Mouse (Mus musculus) lung, postnatal 0 days (tissue): ENCODE data around the gene Gm13023. TPM values are rescaled to one million over a fixed set of nuclear protein-coding genes. Genes with fewer than 3 reads are reported as not detected.
"Not testable (repeated sequence)": the region's sequence is repeated elsewhere in the genome, so short reads cannot be mapped to it uniquely, and the experiment has no call there.

ENCODE experiments used
- ATAC-seq: fragments of 200-750 bp; cut with Nextera tagmentation; 2 replicates; pipeline ENCODE4 v1.8.0; 2017; ENCODE audit warnings: moderate library complexity
- DNase-seq: peaks from one replicate; pipeline ENCODE4 v3.0.0-alpha.2; 2016; ENCODE audit warnings: low spot score
- H3K27ac ChIP-seq: fragments of 300-500 bp; sonication (generic); 2 replicates; pipeline ENCODE4 v1.5.1; 2014; ENCODE audit warnings: antibody characterized with exemption, mild to moderate bottlenecking, low read length, mixed read lengths
- H3K27me3 ChIP-seq: fragments of 300-500 bp; sonication (generic); replicated peaks from 2 replicates; pipeline ENCODE4 v1.6.1; 2014; ENCODE audit warnings: low read length, mixed read lengths; ENCODE audit not compliant: insufficient read depth
- H3K36me3 ChIP-seq: fragments of 300-500 bp; sonication (generic); 2 replicates; pipeline ENCODE4 v1.6.1; 2014; ENCODE audit warnings: low read length, mixed read lengths; ENCODE audit not compliant: insufficient read depth
- H3K4me1 ChIP-seq: fragments of 300-500 bp; sonication (generic); 2 replicates; pipeline ENCODE4 v1.6.1; 2014; ENCODE audit warnings: antibody characterized with exemption, low read depth, low read length, mixed read lengths; ENCODE audit not compliant: insufficient read depth
- H3K4me2 ChIP-seq: fragments of 300-500 bp; sonication (generic); replicated peaks from 2 replicates; pipeline ENCODE4 v1.6.1; 2014; ENCODE audit warnings: low read depth, mild to moderate bottlenecking, low read length, moderate library complexity, mixed read lengths
- H3K4me3 ChIP-seq: fragments of 300-500 bp; sonication (generic); 2 replicates; pipeline ENCODE4 v1.5.1; 2014; ENCODE audit warnings: low read depth, low read length
- H3K9ac ChIP-seq: fragments of 300-500 bp; sonication (generic); replicated peaks from 2 replicates; pipeline ENCODE4 v1.6.1; 2014; ENCODE audit warnings: low read depth, mild to moderate bottlenecking
- H3K9me3 ChIP-seq: fragments of 300-500 bp; sonication (generic); 2 replicates; pipeline ENCODE4 v1.6.1; 2016; ENCODE audit warnings: low read length, mixed read lengths
- CTCF ChIP-seq: IDR thresholded peaks from 2 replicates; pipeline ENCODE4 v1.5.1; 2016; ENCODE audit warnings: antibody characterized with exemption, mild to moderate bottlenecking
- EP300 ChIP-seq: IDR thresholded peaks from 2 replicates; pipeline ENCODE4 v1.6.1; 2016; ENCODE audit warnings: antibody characterized with exemption, mild to moderate bottlenecking, control low read depth
- WGBS: fragments of 180-500 bp; shearing (Covaris S2); extraction: QIAGEN DNeasy Blood & Tissue Kit; methylation state at CpG from one replicate; pipeline ENCODE4 v1.1.7; 2014; 5-methylcytosine and 5-hydroxymethylcytosine counted together
- polyA plus RNA-seq: library from polyadenylated mRNA; unstranded; fragments of >200 nt; fragmentation: Nextera tagmentation; extraction: Ambion mirVana; gene quantifications from 2 replicates; pipeline ENCODE4 v1.2.1, GENCODE M21; 2015

Gene Gm13023
- polyA plus RNA-seq = not detected in 2 replicates

- H3K4me2 ChIP-seq, H3K4me1 ChIP-seq, DNase-seq, H3K9me3 ChIP-seq, H3K9ac ChIP-seq, H3K4me3 ChIP-seq, H3K27ac ChIP-seq, H3K36me3 ChIP-seq, H3K27me3 ChIP-seq, ATAC-seq: not testable (repeated sequence)
- 88% methylated on average over 3 of the region's 3 CpGs for WGBS
These were observed at the start of gene Gm13023 for GRCm38 (mm10) chr4:143789052-143789451. TSS of gene Gm13023 (plus strand) at chr4:143789352.

DNA sequence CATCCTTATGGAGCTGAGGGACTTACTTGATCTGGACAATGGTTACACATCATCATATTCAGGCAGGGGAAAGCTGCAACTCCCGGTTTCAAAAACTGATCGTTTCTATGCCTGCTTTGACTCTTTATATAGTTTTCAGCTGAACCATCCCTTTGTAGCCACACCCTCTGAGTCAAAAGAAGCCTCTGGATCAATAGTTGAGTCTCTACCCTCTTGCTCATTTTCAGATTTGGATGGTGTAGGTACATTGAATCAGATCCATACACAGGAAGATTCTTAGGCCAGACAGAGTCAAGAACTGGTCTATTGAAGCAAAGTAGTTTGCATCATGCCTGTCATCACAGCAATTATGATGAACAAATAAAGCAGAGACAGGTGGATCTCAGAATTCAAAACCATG, 26.8 kb downstream of the Gm13023 start, which contains the start of gene Gm13084:
TSS of gene Gm13084 (minus strand) at position 101 of the 400 bp plus-strand sequence.
- no peaks in the 10 kb centered on the region for H3K4me1 ChIP-seq

More for the DNA sequence above, 26.8 kb downstream of the Gm13023 start, which contains the start of gene Gm13084:
- no peak within 1 kb of the TSS for H3K27ac ChIP-seq
- WGBS = 62% methylated on average over 2 of the region's 2 CpGs
- no peaks in the 10 kb centered on the region for H3K9me3 ChIP-seq
- TF ChIP-seq CTCF = no peak
- no peak for TF ChIP-seq EP300
- no peak within 1 kb of the TSS for H3K4me3 ChIP-seq
- H3K9ac ChIP-seq = no peak within 1 kb of the TSS
- H3K27me3 ChIP-seq = no peaks in the 10 kb centered on the region
- no peak within 1 kb of the TSS for H3K4me2 ChIP-seq
- DNase-seq (no peak), ATAC-seq (no peak)
- H3K36me3 ChIP-seq = no peaks in the 10 kb centered on the region

Other genes with a start within 250 kb of the Gm13023 start
- gene BC080695, start 237.7 kb upstream of the Gm13023 start, polyA plus RNA-seq = not detected in 2 replicates
- gene Gm13057, start 237.6 kb upstream of the Gm13023 start, polyA plus RNA-seq = not detected in 2 replicates
- not detected in 2 replicates for gene Gm13083, start 174.3 kb upstream of the Gm13023 start, polyA plus RNA-seq
- gene Gm13088, start 132.1 kb upstream of the Gm13023 start, polyA plus RNA-seq = not detected in 2 replicates
- not detected in 2 replicates for gene Gm13089, start 86.6 kb upstream of the Gm13023 start, polyA plus RNA-seq
- gene Gm13078, start 69.9 kb upstream of the Gm13023 start, polyA plus RNA-seq = not detected in 2 replicates
- not detected in 2 replicates for gene Gm13084, start 26.7 kb downstream of the Gm13023 start, polyA plus RNA-seq
- not detected in 2 replicates for gene Gm13103, start 57.1 kb downstream of the Gm13023 start, polyA plus RNA-seq
- gene Pramef6, start 111.0 kb downstream of the Gm13023 start, polyA plus RNA-seq = not detected in 2 replicates
- gene Pramef25, start 161.7 kb downstream of the Gm13023 start, polyA plus RNA-seq = not detected in 2 replicates
- gene Gm13101, start 177.6 kb downstream of the Gm13023 start, polyA plus RNA-seq = not detected in 2 replicates
- gene Pramef17, start 205.0 kb downstream of the Gm13023 start, polyA plus RNA-seq = not detected in 2 replicates